Mouse (Mus musculus): ENCODE measurements around the gene Axin2. TPM values are rescaled to one million over a fixed set of nuclear protein-coding genes. Genes with fewer than 3 reads are reported as not detected.

The Axin2 gene
- polyA plus RNA-seq (2012; rRNA removed) = 23.3 and 23.4 TPM in 2 replicates

DNA sequence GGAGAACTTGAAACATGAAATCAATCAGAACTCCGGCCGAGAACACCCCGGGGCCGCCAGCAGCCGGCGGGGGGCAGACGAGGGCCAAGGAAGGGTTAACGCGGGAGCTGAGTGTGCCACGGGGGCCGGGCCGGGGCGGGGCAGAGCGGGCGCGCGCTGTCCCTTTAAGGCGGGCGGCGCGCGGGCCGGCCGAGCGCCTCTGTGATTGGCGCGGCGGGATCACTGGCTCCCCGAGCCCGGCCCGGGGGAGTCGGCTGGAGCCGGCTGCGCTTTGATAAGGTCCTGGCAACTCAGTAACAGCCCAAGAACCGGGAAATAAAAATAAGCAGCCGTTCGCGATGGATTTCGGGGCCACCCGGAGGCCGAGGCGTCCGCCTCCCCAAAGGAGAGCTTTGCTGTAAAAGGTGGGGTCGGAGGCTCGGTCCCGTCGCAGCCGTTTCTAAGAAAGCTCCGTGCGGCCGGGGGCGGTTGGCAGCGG lies at the start of gene Axin2:
Gene Axin2, plus strand, starts transcription at position 192 of the 478 bp plus-strand sequence.

Other genes with a start within 250 kb of the Axin2 start
- not detected in 2 replicates for gene E030025P04Rik, start 224.0 kb downstream of the Axin2 start, polyA plus RNA-seq (2012; rRNA removed)

Measured in central nervous system, embryonic 18 days (tissue).